Mouse (Mus musculus) heart, embryonic 13.5 days (tissue): ENCODE results near the gene C1qa. TPM values are rescaled to one million over a fixed set of nuclear protein-coding genes. Genes with fewer than 3 reads are reported as not detected.
A peak's percentile ranks its signal among the peaks of the same experiment; 100 is the strongest.

Experiments used
- ATAC-seq: fragments of 200-750 bp; cut with Nextera tagmentation; 2 replicates; pipeline ENCODE4 v1.8.0; 2017; ENCODE audit warnings: moderate TSS enrichment; ENCODE audit not compliant: insufficient number of reproducible peaks, low FRiP score, low TSS enrichment; ENCODE audit errors: extremely low read depth
- H3K27ac ChIP-seq: fragments of 300-500 bp; sonication (generic); replicated peaks from 2 replicates; pipeline ENCODE4 v1.5.1; 2015; ENCODE audit warnings: moderate library complexity, mild to moderate bottlenecking, inconsistent platforms
- H3K27me3 ChIP-seq: fragments of 300-500 bp; sonication (generic); replicated peaks from 2 replicates; pipeline ENCODE4 v1.6.1; 2015; ENCODE audit warnings: mild to moderate bottlenecking, inconsistent platforms
- H3K36me3 ChIP-seq: fragments of 300-500 bp; sonication (generic); 2 replicates; pipeline ENCODE4 v1.6.1; 2015; ENCODE audit warnings: mild to moderate bottlenecking, inconsistent platforms
- H3K4me1 ChIP-seq: fragments of 300-500 bp; sonication (generic); 2 replicates; pipeline ENCODE4 v1.6.1; 2015; ENCODE audit warnings: inconsistent platforms
- H3K4me2 ChIP-seq: fragments of 300-500 bp; sonication (generic); 2 replicates; pipeline ENCODE4 v1.6.1; 2015; ENCODE audit warnings: inconsistent platforms, mild to moderate bottlenecking, moderate library complexity
- H3K4me3 ChIP-seq: fragments of 300-500 bp; sonication (generic); 2 replicates; pipeline ENCODE4 v1.5.1; 2015; ENCODE audit warnings: moderate library complexity, mild to moderate bottlenecking, inconsistent platforms
- H3K9ac ChIP-seq: fragments of 300-500 bp; sonication (generic); 2 replicates; pipeline ENCODE4 v1.6.1; 2015; ENCODE audit warnings: inconsistent platforms, mild to moderate bottlenecking, moderate library complexity
- H3K9me3 ChIP-seq: fragments of 300-500 bp; sonication (generic); 2 replicates; pipeline ENCODE4 v1.6.1; 2016; ENCODE audit warnings: inconsistent platforms
- WGBS: fragments of 180-500 bp; shearing (Covaris S2); methylation state at CpG from one replicate; pipeline ENCODE4 v1.1.7; 2015; ENCODE audit warnings: mixed read lengths; 5-methylcytosine and 5-hydroxymethylcytosine counted together
- polyA plus RNA-seq: library from polyadenylated mRNA; unstranded; fragments of >200 nt; fragmentation: Nextera tagmentation; extraction: Ambion mirVana; gene quantifications from 2 replicates; pipeline ENCODE4 v1.2.1, GENCODE M21; 2015

Gene C1qa
- polyA plus RNA-seq, 1 experiment from 2014 or later: 23.6 TPM

- H3K4me3 ChIP-seq: no peak overlapping the region
- no peak for ATAC-seq
- WGBS: 52% methylated on average over 7 of the region's 7 CpGs
- no peak overlapping the region for H3K27ac ChIP-seq
- no peak overlapping the region for H3K9ac ChIP-seq
- no peak overlapping the region for H3K4me2 ChIP-seq
- H3K9me3 ChIP-seq: no peaks in the 10 kb centered on the region
- no peaks in the 10 kb centered on the region for H3K36me3 ChIP-seq
- H3K4me1 ChIP-seq: no peaks in the 10 kb centered on the region
- peaks cover 97% of the 10 kb centered on the region for H3K27me3 ChIP-seq
These were observed 551 bp upstream of the C1qa start for GRCm38 (mm10) chr4:136899154-136899553.

- H3K27ac ChIP-seq: no peak overlapping the region
- no peak overlapping the region for H3K4me3 ChIP-seq
- no peak for ATAC-seq
- no peaks in the 10 kb centered on the region for H3K4me1 ChIP-seq
- H3K4me2 ChIP-seq: no peak overlapping the region
- no peaks in the 10 kb centered on the region for H3K36me3 ChIP-seq
- no peaks in the 10 kb centered on the region for H3K9me3 ChIP-seq
- peaks cover 97% of the 10 kb centered on the region for H3K27me3 ChIP-seq
- WGBS: 58% methylated on average over 9 of the region's 9 CpGs
- no peak overlapping the region for H3K9ac ChIP-seq
These were observed 462 bp downstream of the C1qa start for GRCm38 (mm10) chr4:136898084-136898598.

GRCm38 (mm10) chr4:136896461-136896860, 2.1 kb downstream of the C1qa start:
- Histone ChIP-seq H3K4me1 (no peaks in the 10 kb centered on the region), H3K27ac (no peak overlapping the region), H3K36me3 (no peaks in the 10 kb centered on the region), H3K4me3 (no peak overlapping the region), H3K27me3 (peaks cover 97% of the 10 kb centered on the region), H3K4me2 (no peak overlapping the region), H3K9ac (no peak overlapping the region), H3K9me3 (no peaks in the 10 kb centered on the region)
- 32% methylated on average over 10 of the region's 10 CpGs for WGBS
- no peak for ATAC-seq

- Histone ChIP-seq H3K4me1 (no peaks in the 10 kb centered on the region), H3K27me3 (peaks cover 98% of the 10 kb centered on the region), H3K4me3 (no peak overlapping the region), H3K4me2 (no peak overlapping the region), H3K27ac (no peak overlapping the region), H3K36me3 (no peaks in the 10 kb centered on the region), H3K9ac (no peak overlapping the region), H3K9me3 (no peaks in the 10 kb centered on the region)
- WGBS: 10% methylated on average over 15 of the region's 15 CpGs
- ATAC-seq: no peak
These were observed 2.7 kb downstream of the C1qa start for GRCm38 (mm10) chr4:136895861-136896260.

- peaks cover 98% of the 10 kb centered on the region for H3K27me3 ChIP-seq
- H3K27ac ChIP-seq: no peak overlapping the region
- H3K4me2 ChIP-seq: no peak overlapping the region
- H3K9me3 ChIP-seq: no peaks in the 10 kb centered on the region
- 69% methylated on average over 4 of the region's 4 CpGs for whole genome bisulfite sequencing
- no peaks in the 10 kb centered on the region for H3K4me1 ChIP-seq
- no peak overlapping the region for H3K4me3 ChIP-seq
- no peaks in the 10 kb centered on the region for H3K36me3 ChIP-seq
- ATAC-seq: no peak
- H3K9ac ChIP-seq: no peak overlapping the region
These were observed 3.8 kb downstream of the C1qa start for GRCm38 (mm10) chr4:136894821-136895220.

- WGBS: 5% methylated on average over 9 of the region's 9 CpGs
- ATAC-seq: no peak
- Histone ChIP-seq H3K36me3 (no peaks in the 10 kb centered on the region), H3K4me1 (no peaks in the 10 kb centered on the region), H3K27ac (no peak overlapping the region), H3K4me3 (no peak overlapping the region), H3K9me3 (no peaks in the 10 kb centered on the region), H3K27me3 (peaks cover 100% of the 10 kb centered on the region), H3K9ac (no peak overlapping the region), H3K4me2 (no peak overlapping the region)
These were observed 4.7 kb downstream of the C1qa start for GRCm38 (mm10) chr4:136893691-136894543.

GRCm38 (mm10) chr4:136892811-136893210, 5.8 kb downstream of the C1qa start, which contains the start of gene C1qc:
TSS of gene C1qc (minus strand) at chr4:136893065.
- no peak within 1 kb of the TSS for H3K27ac ChIP-seq
- H3K27me3 ChIP-seq: peaks cover 97% of the 10 kb centered on the region
- WGBS: 47% methylated on average over 5 of the region's 5 CpGs
- ATAC-seq: no peak
- H3K9me3 ChIP-seq: no peaks in the 10 kb centered on the region
- no peak within 1 kb of the TSS for H3K9ac ChIP-seq
- H3K4me2 ChIP-seq: no peak within 1 kb of the TSS
- no peaks in the 10 kb centered on the region for H3K4me1 ChIP-seq
- no peaks in the 10 kb centered on the region for H3K36me3 ChIP-seq
- H3K4me3 ChIP-seq: peak within 1 kb of the TSS; percentile 7; the same call in 1 of the 2 replicates

GRCm38 (mm10) chr4:136892371-136892770, 6.2 kb downstream of the C1qa start:
- WGBS: 44% methylated on average over 7 of the region's 7 CpGs
- H3K4me3 ChIP-seq: peak overlapping the region; percentile 7; the same call in 1 of the 2 replicates
- no peaks in the 10 kb centered on the region for H3K36me3 ChIP-seq
- peaks cover 97% of the 10 kb centered on the region for H3K27me3 ChIP-seq
- ATAC-seq: no peak
- H3K9me3 ChIP-seq: no peaks in the 10 kb centered on the region
- H3K4me2 ChIP-seq: no peak overlapping the region
- no peaks in the 10 kb centered on the region for H3K4me1 ChIP-seq
- no peak overlapping the region for H3K27ac ChIP-seq
- H3K9ac ChIP-seq: no peak overlapping the region

- WGBS: 74% methylated on average over 4 of the region's 4 CpGs
- no peak for ATAC-seq
These were observed 7.5 kb downstream of the C1qa start for GRCm38 (mm10) chr4:136891115-136891514.

GRCm38 (mm10) chr4:136889981-136890380, 8.6 kb downstream of the C1qa start:
- WGBS: 81% methylated on average over 15 of the region's 15 CpGs

More at GRCm38 (mm10) chr4:136891115-136891514, 7.5 kb downstream of the C1qa start:
- H3K27me3 ChIP-seq: peaks cover 95% of the 10 kb centered on the region
- H3K9me3 ChIP-seq: no peaks in the 10 kb centered on the region
- H3K4me2 ChIP-seq: no peak overlapping the region
- H3K4me1 ChIP-seq: no peaks in the 10 kb centered on the region
- H3K4me3 ChIP-seq: no peak overlapping the region
- no peak overlapping the region for H3K27ac ChIP-seq
- H3K36me3 ChIP-seq: no peaks in the 10 kb centered on the region
- H3K9ac ChIP-seq: no peak overlapping the region

GRCm38 (mm10) chr4:136887714-136888113, 10.9 kb downstream of the C1qa start:
- H3K36me3 ChIP-seq: no peaks in the 10 kb centered on the region
- no peak overlapping the region for H3K27ac ChIP-seq
- H3K9me3 ChIP-seq: no peaks in the 10 kb centered on the region
- peaks cover 83% of the 10 kb centered on the region for H3K27me3 ChIP-seq
- 57% methylated on average over 5 of the region's 5 CpGs for WGBS
- ATAC-seq: no peak
- H3K4me1 ChIP-seq: no peaks in the 10 kb centered on the region
- H3K4me3 ChIP-seq: no peak overlapping the region
- H3K9ac ChIP-seq: no peak overlapping the region
- no peak overlapping the region for H3K4me2 ChIP-seq

More at GRCm38 (mm10) chr4:136889981-136890380, 8.6 kb downstream of the C1qa start:
- no peak overlapping the region for H3K4me3 ChIP-seq
- no peak overlapping the region for H3K27ac ChIP-seq
- no peaks in the 10 kb centered on the region for H3K9me3 ChIP-seq
- ATAC-seq: no peak
- H3K9ac ChIP-seq: no peak overlapping the region
- peaks cover 90% of the 10 kb centered on the region for H3K27me3 ChIP-seq
- no peak overlapping the region for H3K4me2 ChIP-seq
- H3K36me3 ChIP-seq: no peaks in the 10 kb centered on the region
- no peaks in the 10 kb centered on the region for H3K4me1 ChIP-seq
